Mouse (Mus musculus) right cerebral cortex, postnatal 10 days (tissue): ENCODE measurements around the gene Hsd17b3.
A peak's percentile ranks its signal among the peaks of the same experiment; 100 is the strongest.
"Not testable (repeated sequence)": the region's sequence is repeated elsewhere in the genome, so short reads cannot be mapped to it uniquely, and the experiment has no call there.

Experiments
- DNase-seq, 2 experiments: peaks; one replicate each; pipeline ENCODE4 v3.0.0; 2021; ENCODE audit warnings: low spot score in 2 of 2

Gene Hsd17b3

DNA sequence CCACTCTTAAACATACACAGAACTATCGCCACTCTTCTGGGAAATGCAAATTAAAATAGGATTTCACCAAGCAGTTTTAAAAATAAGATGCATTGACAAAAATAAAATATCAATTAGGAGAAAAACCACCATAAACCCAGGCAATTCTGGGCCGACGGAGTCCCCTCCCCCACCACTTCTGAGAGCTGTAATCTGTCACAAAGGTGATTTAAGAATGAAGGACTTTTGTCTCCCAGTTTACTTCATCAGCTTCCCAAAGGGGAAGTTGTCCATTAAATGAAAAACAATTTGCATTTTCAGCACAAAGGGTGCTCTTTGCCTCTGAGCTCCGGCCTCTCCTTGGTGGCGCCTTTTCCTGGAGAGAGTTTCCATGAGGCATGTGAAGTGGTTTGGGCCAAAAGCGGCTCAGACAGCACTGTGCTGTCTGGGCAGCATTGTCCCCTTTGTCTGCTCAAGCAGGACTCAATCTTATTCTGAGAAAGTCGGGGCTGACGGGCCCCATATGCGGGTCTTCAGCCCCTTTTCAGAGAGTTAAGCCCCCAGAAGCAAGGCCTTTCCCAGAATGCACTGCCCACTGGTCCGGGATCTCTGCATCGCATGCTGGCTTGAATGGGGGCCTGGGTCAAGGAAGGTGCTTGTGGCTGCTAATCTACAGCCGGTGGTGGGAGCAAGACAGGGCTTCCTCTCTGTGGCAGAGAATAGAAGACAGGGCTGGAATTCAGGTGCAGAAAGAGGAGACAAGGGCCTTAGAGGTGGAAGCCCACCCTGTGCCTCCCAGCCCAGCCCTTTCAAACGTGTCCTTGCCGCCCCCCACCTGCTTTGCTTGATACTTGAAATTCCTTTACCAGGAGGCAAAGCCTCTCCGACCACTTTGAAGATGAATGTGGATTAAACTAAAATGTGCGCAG lies 7.8 kb downstream of the Hsd17b3 start:
- peak; percentile 22 to 29 for DNase-seq

DNA sequence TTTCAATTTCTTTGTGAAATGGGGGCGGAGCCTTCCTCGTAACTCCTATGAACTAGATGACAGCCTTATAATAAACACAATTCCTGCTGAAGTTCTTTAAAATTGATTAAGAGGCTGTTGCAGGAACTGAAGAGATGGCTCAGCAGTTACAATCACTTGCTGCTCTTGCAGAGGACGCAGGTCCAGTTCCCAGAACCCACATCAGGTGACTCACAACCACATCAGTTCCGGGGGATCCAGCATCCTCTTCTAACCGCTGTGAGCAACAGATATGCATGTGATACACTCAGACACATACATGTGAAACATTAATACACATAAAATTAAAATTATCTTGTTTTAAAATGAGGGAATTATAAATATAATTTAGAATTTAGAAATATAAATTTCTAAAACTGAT lies 11.4 kb downstream of the Hsd17b3 start:
- no peak for DNase-seq

DNA sequence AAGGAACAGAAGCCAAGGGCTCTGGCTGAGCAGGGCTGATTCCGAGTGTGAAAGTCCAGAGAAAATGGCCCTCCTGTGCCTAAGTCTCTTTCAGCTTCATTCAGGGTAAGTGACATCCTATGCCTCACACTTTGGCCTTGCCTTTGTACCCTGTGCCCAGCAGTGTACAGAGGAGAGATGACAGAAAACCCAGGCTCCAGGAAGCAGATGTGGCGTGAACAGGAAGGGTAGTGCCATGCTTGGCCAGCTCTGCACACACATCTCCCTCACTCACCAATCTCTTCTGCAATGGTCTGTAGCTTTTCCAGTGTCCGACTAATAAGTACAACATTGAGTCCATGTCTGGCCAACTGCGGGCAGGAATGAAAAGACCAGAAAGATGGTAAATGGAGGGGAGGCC lies 13.0 kb downstream of the Hsd17b3 start:
- no peak for DNase-seq

DNA sequence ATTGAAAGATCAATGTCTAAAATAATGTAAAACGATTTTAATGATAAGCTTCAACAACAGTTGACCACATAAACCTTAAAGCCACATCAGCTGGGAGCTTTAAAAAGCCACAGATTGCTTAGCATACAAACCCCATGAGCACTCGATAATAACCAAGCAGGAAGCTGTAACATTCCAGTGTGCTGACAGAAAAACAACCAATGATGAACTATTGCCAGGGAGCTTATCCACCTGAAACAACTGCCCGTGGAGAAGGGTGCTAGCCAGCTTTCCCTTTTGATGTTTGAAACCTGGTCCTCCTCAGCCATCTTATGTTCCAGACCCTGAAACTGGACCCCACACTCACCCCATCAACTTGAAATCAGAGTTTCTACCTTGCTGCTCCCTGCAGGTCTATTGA lies 22.4 kb downstream of the Hsd17b3 start:
- DNase-seq = no peak

DNA sequence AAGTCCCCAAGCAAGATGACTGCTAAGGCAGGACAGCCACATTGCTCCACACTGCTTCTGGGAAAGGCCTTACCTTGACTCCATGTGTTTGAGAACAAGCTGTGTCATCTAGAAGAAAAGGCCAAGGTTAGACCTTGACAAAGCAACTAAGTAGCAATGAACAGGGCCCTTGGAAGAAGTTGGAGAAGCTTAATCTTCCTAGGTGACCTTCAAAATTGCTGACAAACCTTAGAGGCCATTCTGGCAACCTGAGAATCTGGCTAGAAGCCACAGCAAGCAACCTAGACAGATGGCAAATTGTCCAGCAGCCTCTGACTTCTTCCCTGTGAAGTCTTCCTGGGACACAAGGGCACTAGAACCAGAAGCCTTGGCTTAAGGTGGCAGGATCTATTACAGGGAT lies 24.8 kb downstream of the Hsd17b3 start:
- DNase-seq = no peak

GRCm38 (mm10) chr13:64060935-64061506 lies 28.0 kb downstream of the Hsd17b3 start:
- no peak for DNase-seq

DNA sequence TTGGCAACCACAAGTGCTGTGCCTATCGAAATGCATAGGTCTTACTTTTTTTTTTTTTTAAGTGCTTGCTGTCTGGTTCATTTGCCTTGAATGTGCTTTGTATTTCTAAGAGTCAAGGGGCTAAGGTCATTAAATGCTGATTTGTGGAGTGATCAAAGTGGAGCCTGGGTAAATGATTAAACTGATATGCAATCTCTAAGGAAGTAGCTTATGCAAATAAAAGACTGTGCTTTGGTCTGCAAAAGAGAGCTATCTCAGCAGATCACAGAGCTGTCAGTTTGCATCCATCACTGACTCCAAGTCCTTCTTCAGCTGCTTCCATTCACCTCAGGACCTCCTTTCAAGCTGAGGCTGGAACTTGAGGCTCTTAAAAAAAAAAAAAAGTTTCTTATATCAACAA lies 35.1 kb downstream of the Hsd17b3 start:
- DNase-seq = no peak

- DNase-seq = not testable (repeated sequence)
Observed at GRCm38 (mm10) chr13:64052281-64052680, 36.7 kb downstream of the Hsd17b3 start.

- DNase-seq = peak in 1 of 2 experiments; percentile 34
Observed at GRCm38 (mm10) chr13:64050895-64051294, 38.1 kb downstream of the Hsd17b3 start.

DNA sequence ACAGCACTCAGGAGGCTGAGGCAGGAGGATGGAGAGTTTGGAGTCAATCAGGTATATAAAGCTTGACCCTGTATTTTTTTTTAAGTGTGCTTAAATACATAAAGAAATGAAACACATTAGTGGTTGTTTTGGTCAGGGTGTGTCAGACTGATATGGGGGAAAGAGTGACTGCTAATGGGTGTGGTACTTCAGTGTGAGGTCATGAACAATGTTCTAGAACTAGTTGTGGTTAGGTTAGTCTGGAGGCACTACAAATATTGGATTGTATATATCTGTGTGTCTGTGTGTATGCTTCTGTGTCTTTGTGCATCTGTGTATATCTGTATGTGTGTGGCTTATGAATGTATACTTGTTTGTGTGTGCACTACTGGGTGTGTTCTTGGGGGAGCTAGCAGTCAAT lies 39.5 kb downstream of the Hsd17b3 start:
- no peak for DNase-seq

GRCm38 (mm10) chr13:64048467-64048866 lies 40.6 kb downstream of the Hsd17b3 start:
- no peak for DNase-seq

DNA sequence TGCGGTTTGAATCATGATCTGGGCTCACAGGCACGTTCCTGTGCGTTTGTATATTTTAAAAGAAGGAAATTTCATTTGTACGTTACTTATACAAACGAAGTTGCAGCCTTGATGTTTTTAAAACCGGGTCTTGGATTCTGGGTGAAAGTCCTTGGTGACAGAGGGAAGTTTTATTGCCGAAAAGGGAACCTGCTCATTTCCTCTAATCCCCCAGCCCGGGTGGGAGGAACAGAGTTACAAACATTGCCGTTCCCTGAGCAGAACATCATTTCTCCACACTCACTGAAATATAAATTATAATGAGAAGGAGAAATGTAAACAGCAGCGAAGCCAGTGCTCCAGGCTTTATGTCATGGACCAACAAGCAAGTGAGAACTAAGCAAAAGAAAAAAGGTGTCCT lies 49.1 kb downstream of the Hsd17b3 start:
- no peak for DNase-seq

DNA sequence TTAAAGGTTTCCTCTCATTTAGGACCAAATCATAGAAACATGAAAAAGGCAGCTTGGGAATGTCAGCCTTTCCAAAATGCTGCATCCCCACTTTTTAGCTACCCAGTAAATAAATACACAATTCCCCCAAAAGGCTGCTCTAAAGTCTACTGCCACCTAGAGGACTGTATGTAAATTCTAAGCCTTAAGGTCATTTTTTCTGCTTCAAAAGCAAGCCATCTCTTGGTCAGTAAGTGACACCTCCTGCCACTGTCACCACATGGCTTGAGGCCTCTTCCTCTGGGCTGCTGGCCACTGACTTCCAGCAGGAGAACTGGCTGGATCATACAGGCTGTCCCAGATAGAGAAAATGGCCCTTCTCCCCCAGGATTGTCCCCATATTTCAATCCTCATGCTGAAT lies 50.9 kb downstream of the Hsd17b3 start:
- DNase-seq = no peak

DNA sequence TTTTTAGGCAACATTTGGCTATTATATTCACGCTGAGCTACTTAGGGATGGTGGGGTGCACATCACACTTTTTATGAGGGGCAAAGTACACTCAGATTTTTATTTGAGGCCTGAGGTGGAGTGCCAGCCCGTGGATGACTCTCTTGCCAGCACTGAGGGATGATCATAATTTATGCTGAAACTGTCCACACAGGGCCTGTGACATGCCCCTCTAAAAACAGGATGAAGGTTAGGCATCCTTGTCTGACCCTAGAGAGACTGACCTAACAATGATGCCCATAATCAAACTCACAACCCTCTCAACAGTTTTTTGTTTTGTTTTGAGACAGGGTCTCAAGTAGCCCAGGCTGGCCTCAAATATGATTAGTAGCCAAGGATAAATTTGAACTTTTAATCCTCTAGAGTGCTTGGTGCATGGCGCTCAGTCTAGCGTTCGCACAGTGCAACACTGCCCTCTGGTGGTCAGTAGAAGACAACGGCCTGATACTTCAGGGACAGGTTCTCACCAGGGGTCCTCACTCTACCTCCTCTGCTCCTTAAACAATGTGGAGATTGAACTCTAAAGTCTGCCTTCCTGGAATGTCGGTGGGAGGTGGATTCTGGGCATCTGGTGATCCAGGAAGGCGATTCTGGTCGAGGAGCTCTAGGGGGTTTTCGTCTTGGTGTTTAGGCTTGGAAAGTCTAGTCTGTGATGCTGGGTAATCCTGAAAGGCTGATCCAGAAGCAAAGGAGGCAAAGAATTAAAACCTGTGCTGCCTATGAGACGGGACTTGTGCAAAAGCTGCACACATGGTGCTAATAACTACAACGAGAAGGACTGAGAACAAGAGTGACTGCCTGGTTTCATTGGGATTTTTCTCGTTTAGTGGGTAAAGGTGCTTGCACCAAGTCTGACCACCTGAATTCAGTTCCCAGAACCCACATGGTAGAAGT lies 52.7 kb downstream of the Hsd17b3 start:
- peak; percentile 68 to 83 for DNase-seq

DNA sequence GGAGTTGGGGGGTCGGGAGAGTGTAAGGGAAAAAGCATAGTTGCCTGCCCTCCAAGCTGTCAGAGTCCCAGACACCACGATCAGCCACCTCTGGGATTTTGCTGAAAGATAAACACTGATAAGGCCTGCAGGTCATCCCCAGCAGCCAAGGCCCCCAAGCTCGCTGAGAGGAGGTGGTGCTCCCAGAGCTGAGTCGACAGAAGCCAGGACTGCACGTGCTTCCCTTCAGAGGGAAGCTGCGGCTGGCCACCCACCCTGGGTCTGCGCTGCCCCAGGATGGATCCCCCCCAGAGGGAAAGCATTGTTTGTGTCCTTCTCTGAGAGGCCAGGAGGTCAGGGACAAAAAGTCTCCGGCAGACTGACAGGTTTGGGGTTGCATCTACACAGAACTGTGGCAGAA lies 54.0 kb downstream of the Hsd17b3 start:
- no peak for DNase-seq

- no peak for DNase-seq
Observed at GRCm38 (mm10) chr13:64033921-64034320, 55.1 kb downstream of the Hsd17b3 start.

- DNase-seq = no peak
Observed at GRCm38 (mm10) chr13:64033181-64033580, 55.8 kb downstream of the Hsd17b3 start.

GRCm38 (mm10) chr13:64031254-64031653 lies 57.8 kb downstream of the Hsd17b3 start:
- DNase-seq = no peak

DNA sequence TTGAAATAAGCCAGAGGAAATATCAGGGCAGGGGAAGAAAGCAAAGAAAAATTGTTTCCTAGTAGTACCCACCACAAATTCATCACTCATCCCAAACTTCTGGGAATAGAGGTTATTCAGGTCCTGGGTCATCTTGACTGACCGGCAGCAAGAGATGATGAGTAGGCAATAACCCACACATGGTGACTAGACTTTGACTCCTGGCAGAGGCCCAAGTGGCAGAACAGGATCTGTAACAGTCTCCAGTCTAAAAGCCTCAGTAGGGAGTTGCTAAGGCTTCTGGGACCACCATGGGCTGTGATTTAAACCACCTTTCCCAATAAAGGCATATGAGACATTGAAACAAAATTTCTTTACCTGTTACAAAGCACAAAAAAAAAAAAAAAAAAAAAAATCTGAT lies 58.2 kb downstream of the Hsd17b3 start:
- no peak for DNase-seq

- DNase-seq = no peak
Observed at GRCm38 (mm10) chr13:64024803-64025202, 64.2 kb downstream of the Hsd17b3 start.

- DNase-seq = no peak
Observed at GRCm38 (mm10) chr13:64022786-64023468, 66.1 kb downstream of the Hsd17b3 start.

GRCm38 (mm10) chr13:64020902-64021311 lies 68.1 kb downstream of the Hsd17b3 start:
- peak; percentile 87 to 93 for DNase-seq
